Comparison of ENCODE assay signal across 11 mouse cellular contexts in genomic region chr11:120303559-120304349, GRCm38 (mm10). TPM values are rescaled to one million over a fixed set of nuclear protein-coding genes. Genes with fewer than 3 reads are reported as not detected.
A peak's percentile ranks its signal among the peaks of the same experiment; 100 is the strongest.
DNase-seq lines count a peak whose midpoint lies in the region; ATAC-seq and TF ChIP-seq lines count a peak whose summit lies in the region.
"Had no signal": no experiment of that assay in that cellular context is flagged by ENCODE, and none has a peak within 500 bp of the region (broad histone marks: within the 10 kb centered on the region; RNA-seq: fewer than 3 reads in every experiment).

No protein-coding gene starts in this region.

- intact Hi-C loops in gastrocnemius, postnatal 14 days (cut with DNase I; ENCODE audit: low total_unique reads): loop anchor here (5.0 to 10.0 kb wide), 2 partner anchors 36 to 129 kb away; no protein-coding TSS in a partner anchor

- no peaks in the 10 kb centered on the region for H3K9me3 ChIP-seq in heart, embryonic 15.5 days (replicated peaks)
- H3K9me3 ChIP-seq in embryonic facial prominence, embryonic 14.5 days (ENCODE audit: control insufficient read depth, low read length): no peaks in the 10 kb centered on the region
- no peaks in the 10 kb centered on the region for H3K9me3 ChIP-seq in hindbrain, postnatal 0 days (ENCODE audit: low read length)
- no peaks in the 10 kb centered on the region for H3K9me3 ChIP-seq in midbrain, embryonic 13.5 days

- no peak overlapping the region for H3K4me3 ChIP-seq in heart, embryonic 15.5 days
- H3K4me3 ChIP-seq in embryonic facial prominence, embryonic 14.5 days (ENCODE audit: low read depth, low read length): no peak overlapping the region
- no peak overlapping the region for H3K4me3 ChIP-seq in hindbrain, postnatal 0 days (ENCODE audit: low read length)
- H3K4me3 ChIP-seq in midbrain, embryonic 13.5 days (replicated peaks): no peak overlapping the region

- H3K4me2 ChIP-seq in heart, embryonic 15.5 days: no peak overlapping the region
- H3K4me2 ChIP-seq in embryonic facial prominence, embryonic 14.5 days (ENCODE audit: low read depth, low read length): peak overlapping the region; percentile 91; the same call in 1 of the 2 replicates
- H3K4me2 ChIP-seq in hindbrain, postnatal 0 days (ENCODE audit: low read depth, low read length): 0 out of 2 replicates have a peak overlapping the region, but pooled peaks have one; percentile 79
- H3K4me2 ChIP-seq in midbrain, embryonic 13.5 days (replicated peaks): peak overlapping the region; percentile 75

- no peak overlapping the region for H3K9ac ChIP-seq in heart, embryonic 15.5 days
- no peak overlapping the region for H3K9ac ChIP-seq in embryonic facial prominence, embryonic 14.5 days (ENCODE audit: low read depth, low read length)
- no peak overlapping the region; the same call in 1 of the 2 replicates for H3K9ac ChIP-seq in hindbrain, postnatal 0 days (replicated peaks; ENCODE audit: low read length)
- H3K9ac ChIP-seq in midbrain, embryonic 13.5 days (replicated peaks): no peak overlapping the region

- H3K36me3 ChIP-seq in heart, embryonic 15.5 days: no peaks in the 10 kb centered on the region
- H3K36me3 ChIP-seq in embryonic facial prominence, embryonic 14.5 days (ENCODE audit: control insufficient read depth, insufficient read depth, low read length): no peaks in the 10 kb centered on the region
- no peaks in the 10 kb centered on the region for H3K36me3 ChIP-seq in hindbrain, postnatal 0 days (ENCODE audit: insufficient read depth, low read length)
- H3K36me3 ChIP-seq in midbrain, embryonic 13.5 days: no peaks in the 10 kb centered on the region

- TF ChIP-seq CTCF in hindbrain, postnatal 0 days (IDR thresholded peaks at IDR 0.05; ENCODE audit: low read depth): no peak

- no peaks in the 10 kb centered on the region for H3K27me3 ChIP-seq in heart, embryonic 15.5 days
- H3K27me3 ChIP-seq in embryonic facial prominence, embryonic 14.5 days (replicated peaks; ENCODE audit: control insufficient read depth, insufficient read depth, low read length): no peaks in the 10 kb centered on the region
- no peaks in the 10 kb centered on the region for H3K27me3 ChIP-seq in hindbrain, postnatal 0 days (ENCODE audit: insufficient read depth, low read length)
- H3K27me3 ChIP-seq in midbrain, embryonic 13.5 days: peaks cover 25% of the 10 kb centered on the region

- DNase-seq in heart, adult 8-10 months (ENCODE audit: low spot score): no peak
- DNase-seq in embryonic facial prominence, embryonic 14.5 days (ENCODE audit: low spot score): no peak
- no peak for DNase-seq in hindbrain, postnatal 0 days (ENCODE audit: low spot score)
- DNase-seq in lung, postnatal 25 days (ENCODE audit: low spot score): no peak
- no peak for DNase-seq in gastrocnemius, postnatal 14 days
- no peak for DNase-seq in layer of hippocampus, adult 9-11 months
- DNase-seq: adrenal gland, adult 8-10 months had no signal

- no peak for ATAC-seq in heart, embryonic 15.5 days (replicated peaks; ENCODE audit: insufficient number of reproducible peaks, insufficient read depth, low FRiP score, low read depth)
- no peak for ATAC-seq in embryonic facial prominence, embryonic 14.5 days (ENCODE audit: low read depth)
- no peak for ATAC-seq in hindbrain, postnatal 0 days
- ATAC-seq in midbrain, embryonic 13.5 days: no peak

- H3K4me1 ChIP-seq in heart, embryonic 15.5 days (replicated peaks): peaks cover 45% of the 10 kb centered on the region
- peaks cover 30% of the 10 kb centered on the region for H3K4me1 ChIP-seq in embryonic facial prominence, embryonic 14.5 days (ENCODE audit: control insufficient read depth, insufficient read depth, low read length)
- peaks cover 23% of the 10 kb centered on the region for H3K4me1 ChIP-seq in hindbrain, postnatal 0 days (ENCODE audit: insufficient read depth, low read length)
- H3K4me1 ChIP-seq in midbrain, embryonic 13.5 days (replicated peaks): peaks cover 55% of the 10 kb centered on the region

- H3K27ac ChIP-seq in heart, embryonic 15.5 days: peak overlapping the region; percentile 85
- H3K27ac ChIP-seq in embryonic facial prominence, embryonic 14.5 days (replicated peaks; ENCODE audit: low read depth, low read length): no peak overlapping the region
- peak overlapping the region; percentile 87; the same call in 1 of the 2 replicates for H3K27ac ChIP-seq in hindbrain, postnatal 0 days
- no peak overlapping the region for H3K27ac ChIP-seq in midbrain, embryonic 13.5 days

- WGBS in heart, embryonic 15.5 days: 79% methylated on average over 21 of the region's 21 CpGs
- WGBS in embryonic facial prominence, embryonic 14.5 days: 85% methylated on average over 21 of the region's 21 CpGs
- WGBS in hindbrain, postnatal 0 days: 92% methylated on average over 21 of the region's 21 CpGs
- 88% methylated on average over 21 of the region's 21 CpGs for WGBS in midbrain, embryonic 13.5 days

RNA-seq across cellular contexts. Expression of gene Actg1, which starts 44.6 kb away (rescaled TPM):
- polyA plus RNA-seq in heart, embryonic 15.5 days (2015; fragmentation: Nextera tagmentation; extraction: Ambion mirVana): 921 and 1,308 TPM in 2 replicates
- 100 to 1,000 TPM; 188 to 320 (median 251) TPM for total RNA-seq in heart, adult 8-10 months (2022)
- polyA plus RNA-seq in embryonic facial prominence, embryonic 14.5 days (2014; fragmentation: Nextera tagmentation; extraction: Ambion mirVana): 2,264 and 2,593 TPM in 2 replicates
- total RNA-seq in hindbrain, postnatal 0 days (2014; rRNA removed): 2,410 and 2,568 TPM in 2 replicates
- polyA plus RNA-seq in hindbrain, postnatal 0 days (2015; fragmentation: Nextera tagmentation; extraction: Ambion mirVana): 3,348 and 3,639 TPM in 2 replicates
- polyA plus RNA-seq in midbrain, embryonic 13.5 days (2015; fragmentation: Nextera tagmentation; extraction: Ambion mirVana): 3,928 and 4,113 TPM in 2 replicates
- total RNA-seq in gastrocnemius, postnatal 14 days (2021): 100 to 1,000 TPM; 308 to 391 TPM

RNA-seq across cellular contexts. Expression of gene Fscn2, which starts 57.6 kb away (rescaled TPM):
- polyA plus RNA-seq in heart, embryonic 15.5 days (2015; fragmentation: Nextera tagmentation; extraction: Ambion mirVana): 0.42 and 0.66 TPM in 2 replicates
- total RNA-seq in heart, adult 8-10 months (2022): not detected
- 0.48 and 1.1 TPM in 2 replicates for polyA plus RNA-seq in embryonic facial prominence, embryonic 14.5 days (2014; fragmentation: Nextera tagmentation; extraction: Ambion mirVana)
- 3.0 and 9.0 TPM in 2 replicates for total RNA-seq in hindbrain, postnatal 0 days (2014; rRNA removed)
- 1.5 and 1.9 TPM in 2 replicates for polyA plus RNA-seq in hindbrain, postnatal 0 days (2015; fragmentation: Nextera tagmentation; extraction: Ambion mirVana)
- polyA plus RNA-seq in midbrain, embryonic 13.5 days (2015; fragmentation: Nextera tagmentation; extraction: Ambion mirVana): 1.9 and 2.2 TPM in 2 replicates
- under 1 TPM; 0.16 to 0.39 TPM for total RNA-seq in gastrocnemius, postnatal 14 days (2021)
- total RNA-seq: common myeloid progenitor, adult 5-6 weeks; left cerebral cortex, postnatal 10 days had no signal

Comparison
In these comparisons a context has a peak if more than half of its experiments do, and no peak if none do; other contexts are left out.
1. H3K27ac ChIP-seq: peak in heart, embryonic 15.5 days (single experiment) and hindbrain, postnatal 0 days (single experiment); none in embryonic facial prominence, embryonic 14.5 days (single experiment) and midbrain, embryonic 13.5 days (single experiment).